Mouse (Mus musculus): ENCODE data around the gene Phf20. TPM values are rescaled to one million over a fixed set of nuclear protein-coding genes. Genes with fewer than 3 reads are reported as not detected.

Phf20 gene
- polyA plus RNA-seq, 1 experiment from 2014 or later, result 72.4 TPM

DNA sequence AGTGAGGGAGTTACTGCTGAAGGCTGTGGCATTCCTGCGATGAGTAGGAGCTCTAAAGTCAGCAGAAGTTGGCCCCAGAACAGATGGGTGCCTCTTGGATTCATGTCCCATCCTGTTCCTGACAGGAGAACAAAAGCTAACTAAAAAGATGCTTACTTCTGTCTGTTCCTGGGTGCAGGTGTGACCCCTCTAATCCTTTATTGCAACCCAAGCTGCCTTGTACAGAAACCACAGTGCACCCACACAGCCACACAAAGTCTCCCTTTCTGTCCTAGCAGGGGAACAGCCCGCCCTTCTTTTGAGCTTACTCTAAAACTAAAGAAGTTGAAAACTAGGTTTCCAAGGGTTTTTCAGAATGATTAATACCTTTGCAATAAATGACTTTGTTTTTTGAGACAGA, 92.0 kb downstream of the Phf20 start:
- no peak for ATAC-seq
- Histone ChIP-seq H3K9me3 (no peaks in the 10 kb centered on the region), H3K4me3 (replicated peaks) (no peak overlapping the region), H3K27me3 (replicated peaks) (no peaks in the 10 kb centered on the region), H3K36me3 (peaks cover 8% of the 10 kb centered on the region; the same call in 1 of the 2 replicates), H3K4me1 (replicated peaks) (no peaks in the 10 kb centered on the region), H3K4me2 (replicated peaks) (no peak overlapping the region), H3K27ac (no peak overlapping the region), H3K9ac (no peak overlapping the region)
- WGBS, result 87% methylated on average over 2 of the region's 2 CpGs

DNA sequence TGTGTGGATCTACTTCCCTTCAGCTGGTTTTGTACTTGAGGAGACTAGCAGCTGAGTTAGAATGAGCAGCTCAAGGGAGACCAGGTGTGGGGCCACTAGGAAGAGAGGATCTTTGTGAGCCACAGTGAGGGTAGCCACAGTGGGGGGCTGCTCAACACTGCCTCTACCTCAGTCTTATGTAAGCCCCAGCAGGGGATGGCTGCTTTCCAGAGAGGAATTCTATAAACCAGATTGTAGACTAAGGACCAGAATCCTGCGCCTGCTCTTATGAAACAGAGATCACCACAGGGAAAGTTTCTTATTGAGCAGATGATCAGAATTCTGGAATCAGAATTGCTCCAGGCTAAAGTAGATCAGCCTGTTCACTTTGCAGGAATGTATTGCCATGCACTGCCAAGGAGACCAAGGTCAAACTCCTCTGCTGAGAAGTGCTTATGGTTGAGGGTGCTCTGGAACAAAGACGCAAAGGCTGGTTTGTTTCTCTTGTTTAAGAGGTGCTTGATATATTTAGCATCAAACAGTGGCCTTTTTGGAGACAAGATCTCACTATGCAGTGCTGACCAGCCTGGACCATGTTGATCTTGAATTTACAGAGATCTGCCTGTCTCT, 93.4 kb downstream of the Phf20 start:
- Histone ChIP-seq H3K4me3 (replicated peaks) (no peak overlapping the region), H3K27ac (no peak overlapping the region), H3K4me1 (replicated peaks) (no peaks in the 10 kb centered on the region), H3K9ac (no peak overlapping the region), H3K27me3 (replicated peaks) (no peaks in the 10 kb centered on the region), H3K4me2 (replicated peaks) (no peak overlapping the region), H3K9me3 (no peaks in the 10 kb centered on the region), H3K36me3 (peaks cover 15% of the 10 kb centered on the region; the same call in 1 of the 2 replicates)
- no peak for ATAC-seq
- WGBS, result 92% methylated on average over 2 of the region's 2 CpGs

DNA sequence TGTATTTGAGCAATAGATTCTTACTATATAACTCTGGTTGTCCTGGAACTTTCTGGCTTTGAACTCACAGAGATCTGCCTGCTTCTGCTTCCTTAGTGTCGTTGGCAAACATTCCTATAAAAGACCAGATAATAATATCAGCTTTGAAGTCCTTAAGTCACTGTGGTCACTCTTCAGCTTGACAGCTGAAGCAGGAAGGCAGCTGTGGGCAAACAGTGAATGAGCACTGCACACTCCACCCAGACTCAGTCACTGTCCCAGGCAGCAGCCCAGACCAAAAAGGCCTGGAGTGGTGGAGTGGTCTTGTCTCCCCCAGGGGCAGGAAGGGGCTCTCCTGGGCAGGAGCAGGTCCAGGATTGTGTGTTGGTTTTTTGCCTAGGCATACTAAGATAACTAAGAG, 95.7 kb downstream of the Phf20 start:
- no peak for ATAC-seq
- WGBS, result 87% methylated on average over 1 of the region's 1 CpGs
- peaks cover 8% of the 10 kb centered on the region; the same call in 1 of the 2 replicates for H3K4me1 ChIP-seq (replicated peaks)
- H3K27me3 ChIP-seq (replicated peaks), result no peaks in the 10 kb centered on the region
- no peaks in the 10 kb centered on the region for H3K9me3 ChIP-seq
- no peak overlapping the region for H3K4me3 ChIP-seq (replicated peaks)
- H3K36me3 ChIP-seq, result peaks cover 15% of the 10 kb centered on the region
- H3K27ac ChIP-seq, result no peak overlapping the region
- no peak overlapping the region for H3K4me2 ChIP-seq (replicated peaks)
- no peak overlapping the region for H3K9ac ChIP-seq

DNA sequence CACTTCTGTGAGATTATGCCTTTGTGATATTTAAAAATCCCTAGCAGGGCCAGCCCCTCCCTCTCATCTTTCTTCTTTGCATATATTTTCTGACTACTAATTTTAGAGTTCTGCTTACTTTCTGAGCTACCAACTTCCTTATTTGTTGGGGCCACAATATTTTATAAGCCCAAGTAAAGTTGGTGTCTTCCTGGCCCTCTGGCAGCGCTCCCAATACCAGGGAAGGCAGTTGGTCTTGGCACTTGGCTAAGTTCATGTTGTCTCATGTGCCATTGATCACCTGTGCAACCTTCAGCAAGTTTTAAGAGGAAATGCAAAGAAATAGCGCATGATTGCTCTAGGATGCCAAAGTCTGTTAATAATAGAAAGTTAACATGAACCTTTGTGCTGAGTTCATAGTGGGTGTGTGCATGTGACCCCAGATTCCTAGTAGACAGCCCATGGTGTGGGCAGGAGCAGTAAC, 99.4 kb downstream of the Phf20 start:
- peak; percentile 72 for ATAC-seq
- H3K9me3 ChIP-seq, result no peaks in the 10 kb centered on the region
- no peak overlapping the region for H3K4me3 ChIP-seq (replicated peaks)
- peaks cover 9% of the 10 kb centered on the region for H3K36me3 ChIP-seq
- no peak overlapping the region for H3K4me2 ChIP-seq (replicated peaks)
- H3K4me1 ChIP-seq (replicated peaks), result peaks cover 19% of the 10 kb centered on the region
- H3K9ac ChIP-seq, result no peak overlapping the region
- WGBS, result 83% methylated on average over 2 of the region's 2 CpGs
- H3K27ac ChIP-seq, result 0 out of 2 replicates have a peak overlapping the region, but pooled peaks have one; percentile 7
- H3K27me3 ChIP-seq (replicated peaks), result no peaks in the 10 kb centered on the region

DNA sequence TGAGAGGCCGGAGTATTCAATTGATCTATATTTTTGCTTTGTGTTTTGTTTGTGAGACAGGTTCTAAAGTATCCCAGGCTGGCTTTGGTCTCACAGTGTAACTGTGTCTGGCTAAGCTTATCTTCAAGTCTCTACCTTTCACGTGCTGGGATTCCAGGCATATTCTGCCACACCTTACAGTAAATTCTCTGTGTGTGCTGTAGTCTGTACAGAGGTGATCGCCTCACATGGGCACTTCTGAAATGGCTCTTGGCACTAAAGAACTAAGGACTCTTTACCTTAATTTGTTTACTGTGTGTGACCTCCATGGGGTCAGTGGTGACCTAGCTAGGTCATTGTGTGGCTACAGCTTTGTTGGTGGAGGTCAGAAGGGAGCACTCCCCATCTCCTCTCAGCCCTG, 99.9 kb downstream of the Phf20 start:
- peaks cover 19% of the 10 kb centered on the region for H3K4me1 ChIP-seq (replicated peaks)
- peak; percentile 70 for ATAC-seq
- 0 out of 2 replicates have a peak overlapping the region, but pooled peaks have one; percentile 7 for H3K27ac ChIP-seq
- no peaks in the 10 kb centered on the region for H3K9me3 ChIP-seq
- WGBS, result 73% methylated on average over 3 of the region's 3 CpGs
- no peak overlapping the region for H3K4me2 ChIP-seq (replicated peaks)
- no peak overlapping the region for H3K4me3 ChIP-seq (replicated peaks)
- H3K36me3 ChIP-seq, result peaks cover 9% of the 10 kb centered on the region
- no peaks in the 10 kb centered on the region for H3K27me3 ChIP-seq (replicated peaks)
- no peak overlapping the region for H3K9ac ChIP-seq

DNA sequence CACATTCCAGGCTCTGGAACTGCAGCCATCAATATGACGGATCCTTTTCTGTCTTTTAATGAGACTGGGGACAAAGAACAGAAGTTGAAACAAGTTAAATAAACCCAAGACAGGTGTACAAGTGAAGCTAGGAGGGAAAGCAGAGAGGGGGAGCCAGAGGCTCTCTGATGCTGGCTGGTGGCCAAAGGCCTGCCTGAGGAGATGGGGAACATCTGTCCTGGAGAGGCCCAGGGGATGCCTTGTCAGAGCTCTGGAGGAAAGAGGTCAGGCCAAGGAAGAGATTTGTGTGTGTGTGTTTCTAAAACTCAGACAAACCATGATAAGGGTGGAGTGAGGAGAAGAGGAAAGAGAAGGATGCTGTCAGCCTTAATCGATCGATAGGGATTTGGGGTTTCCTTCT, 101.4 kb downstream of the Phf20 start:
- peaks cover 6% of the 10 kb centered on the region for H3K36me3 ChIP-seq
- ATAC-seq, result peak; percentile 71
- 0 out of 2 replicates have a peak overlapping the region, but pooled peaks have one; percentile 48 for H3K27ac ChIP-seq

DNA sequence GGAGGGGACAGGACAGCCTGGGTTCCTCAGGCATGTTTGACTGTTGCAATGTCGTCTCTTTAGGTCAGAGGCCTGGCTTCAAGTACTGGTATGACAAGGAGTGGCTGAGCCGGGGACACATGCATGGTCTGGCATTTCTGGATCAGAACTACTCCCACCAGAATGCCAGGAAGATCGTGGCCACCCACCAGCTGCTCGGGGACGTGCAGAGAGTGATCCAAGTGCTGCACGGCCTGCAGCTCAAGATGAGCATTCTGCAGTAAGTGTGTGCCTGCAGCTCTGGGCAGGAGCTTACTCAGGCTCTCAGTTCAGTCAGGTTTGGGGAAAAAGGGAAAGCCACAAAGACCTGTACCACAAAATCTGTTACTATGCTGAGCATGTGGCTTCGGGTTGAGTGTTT, 102.2 kb downstream of the Phf20 start:
- Histone ChIP-seq H3K36me3 (peaks cover 5% of the 10 kb centered on the region), H3K4me1 (replicated peaks) (peaks cover 19% of the 10 kb centered on the region), H3K27me3 (replicated peaks) (no peaks in the 10 kb centered on the region), H3K4me3 (replicated peaks) (no peak overlapping the region), H3K9me3 (no peaks in the 10 kb centered on the region), H3K9ac (no peak overlapping the region), H3K27ac (0 out of 2 replicates have a peak overlapping the region, but pooled peaks have one; percentile 48), H3K4me2 (replicated peaks) (no peak overlapping the region)
- no peak for ATAC-seq
- 73% methylated on average over 7 of the region's 7 CpGs for WGBS

More for the DNA sequence above, 101.4 kb downstream of the Phf20 start:
- no peaks in the 10 kb centered on the region for H3K27me3 ChIP-seq (replicated peaks)
- H3K4me1 ChIP-seq (replicated peaks), result peaks cover 19% of the 10 kb centered on the region
- H3K9ac ChIP-seq, result no peak overlapping the region
- H3K4me2 ChIP-seq (replicated peaks), result no peak overlapping the region
- no peak overlapping the region for H3K4me3 ChIP-seq (replicated peaks)
- WGBS, result 48% methylated on average over 3 of the region's 3 CpGs
- H3K9me3 ChIP-seq, result no peaks in the 10 kb centered on the region

DNA sequence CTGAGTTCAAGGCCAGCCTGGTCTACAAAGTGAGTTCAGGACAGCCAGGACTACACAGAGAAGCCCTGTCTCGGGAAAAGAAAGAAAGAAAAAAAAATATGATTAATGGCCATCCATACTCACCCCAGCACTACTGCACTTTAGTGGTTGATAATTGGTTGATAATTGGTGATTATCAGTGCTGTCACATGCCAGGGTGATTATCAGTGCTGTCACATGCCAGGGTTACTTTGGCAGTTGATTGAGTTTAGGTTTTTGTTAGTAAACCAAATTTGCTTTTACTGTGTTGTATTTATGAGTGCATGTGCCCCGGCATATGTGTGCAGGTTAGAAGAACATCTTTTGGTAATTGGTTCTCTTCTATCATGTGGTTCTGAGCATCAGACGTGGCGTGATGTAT, 105.8 kb downstream of the Phf20 start:
- peaks cover 3% of the 10 kb centered on the region; the same call in 1 of the 2 replicates for H3K36me3 ChIP-seq
- no peak overlapping the region for H3K27ac ChIP-seq
- H3K27me3 ChIP-seq (replicated peaks), result no peaks in the 10 kb centered on the region
- no peak overlapping the region for H3K9ac ChIP-seq
- no peak overlapping the region for H3K4me2 ChIP-seq (replicated peaks)
- H3K9me3 ChIP-seq, result no peaks in the 10 kb centered on the region
- no peak for ATAC-seq
- 82% methylated on average over 4 of the region's 4 CpGs for WGBS
- H3K4me1 ChIP-seq (replicated peaks), result peaks cover 11% of the 10 kb centered on the region; the same call in 1 of the 2 replicates
- no peak overlapping the region for H3K4me3 ChIP-seq (replicated peaks)

DNA sequence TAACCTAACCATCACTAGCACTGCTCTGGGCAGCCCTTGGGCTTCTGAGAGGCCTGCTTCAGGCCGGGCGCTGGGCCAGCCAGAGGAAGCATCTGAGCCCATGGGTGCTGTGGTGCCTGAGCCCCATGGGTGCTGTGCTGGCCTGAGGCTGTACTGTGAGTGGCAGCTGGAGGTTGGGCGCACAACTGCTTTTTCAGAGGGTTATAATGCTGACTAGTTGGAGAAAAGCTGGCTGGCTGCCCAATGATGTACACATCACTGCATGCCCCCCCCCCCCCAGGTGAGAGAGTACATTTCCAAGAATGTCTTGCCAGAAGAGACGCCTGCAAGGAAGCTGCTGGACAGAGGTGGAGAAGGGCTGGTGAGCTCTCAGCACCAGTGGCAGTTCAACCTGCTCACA, 108.1 kb downstream of the Phf20 start:
- Histone ChIP-seq H3K4me3 (replicated peaks) (no peak overlapping the region), H3K36me3 (peaks cover 3% of the 10 kb centered on the region; the same call in 1 of the 2 replicates), H3K4me1 (replicated peaks) (no peaks in the 10 kb centered on the region), H3K9ac (no peak overlapping the region), H3K4me2 (replicated peaks) (no peak overlapping the region), H3K27ac (no peak overlapping the region), H3K27me3 (replicated peaks) (no peaks in the 10 kb centered on the region), H3K9me3 (no peaks in the 10 kb centered on the region)
- 87% methylated on average over 4 of the region's 4 CpGs for WGBS
- ATAC-seq, result no peak

DNA sequence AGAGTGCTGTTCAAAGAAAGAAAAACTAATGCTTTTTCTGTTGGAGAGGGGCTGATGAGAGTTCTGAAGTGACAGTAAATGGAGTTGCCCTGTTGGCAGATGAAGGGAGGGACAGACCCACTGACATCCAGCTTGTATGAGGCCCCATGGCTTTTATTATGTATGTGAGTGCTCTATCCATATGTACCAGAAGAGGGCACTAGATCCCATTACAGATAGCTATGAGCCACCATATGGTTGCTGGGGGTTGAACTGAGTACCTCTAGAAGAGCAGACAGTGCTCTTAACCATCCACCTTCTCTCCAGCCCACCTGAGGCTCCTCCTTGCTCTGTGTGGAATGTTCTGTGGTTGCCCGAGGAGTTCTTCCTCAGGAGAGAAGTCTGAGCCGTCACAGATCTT, 109.6 kb downstream of the Phf20 start:
- Histone ChIP-seq H3K4me1 (replicated peaks) (no peaks in the 10 kb centered on the region; the same call in 1 of the 2 replicates), H3K4me3 (replicated peaks) (no peak overlapping the region), H3K4me2 (replicated peaks) (no peak overlapping the region), H3K36me3 (peaks cover 3% of the 10 kb centered on the region; the same call in 1 of the 2 replicates), H3K27ac (no peak overlapping the region), H3K27me3 (replicated peaks) (no peaks in the 10 kb centered on the region), H3K9ac (no peak overlapping the region), H3K9me3 (no peaks in the 10 kb centered on the region)
- peak; percentile 36; the same call in 1 of the 2 replicates for ATAC-seq
- WGBS, result 73% methylated on average over 2 of the region's 2 CpGs

DNA sequence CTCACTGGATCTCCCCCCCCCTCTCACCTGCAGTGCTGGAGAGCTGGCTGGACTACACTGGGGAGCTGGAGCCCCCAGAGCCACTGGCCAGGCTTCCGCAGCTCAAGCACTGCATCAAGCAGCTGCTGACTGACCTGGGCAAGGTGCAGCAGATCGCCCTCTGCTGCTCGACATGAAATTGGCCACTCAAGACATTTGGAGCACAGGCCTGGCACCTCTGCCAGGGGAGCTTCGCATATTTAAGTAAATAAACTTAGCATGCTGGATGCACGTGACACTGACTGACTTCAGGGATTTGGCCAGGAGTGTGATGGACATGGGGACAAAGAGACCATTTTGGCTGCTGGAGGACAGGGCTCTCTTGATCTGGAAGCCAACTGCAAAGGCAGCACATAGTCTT, 111.0 kb downstream of the Phf20 start:
- 59% methylated on average over 5 of the region's 5 CpGs for WGBS
- H3K4me2 ChIP-seq (replicated peaks), result no peak overlapping the region
- no peak overlapping the region for H3K4me3 ChIP-seq (replicated peaks)
- no peaks in the 10 kb centered on the region for H3K27me3 ChIP-seq (replicated peaks)
- ATAC-seq, result no peak
- no peak overlapping the region for H3K27ac ChIP-seq
- peaks cover 3% of the 10 kb centered on the region; the same call in 1 of the 2 replicates for H3K36me3 ChIP-seq
- H3K9ac ChIP-seq, result no peak overlapping the region
- no peaks in the 10 kb centered on the region for H3K9me3 ChIP-seq
- peaks cover 3% of the 10 kb centered on the region; the same call in 1 of the 2 replicates for H3K4me1 ChIP-seq (replicated peaks)

DNA sequence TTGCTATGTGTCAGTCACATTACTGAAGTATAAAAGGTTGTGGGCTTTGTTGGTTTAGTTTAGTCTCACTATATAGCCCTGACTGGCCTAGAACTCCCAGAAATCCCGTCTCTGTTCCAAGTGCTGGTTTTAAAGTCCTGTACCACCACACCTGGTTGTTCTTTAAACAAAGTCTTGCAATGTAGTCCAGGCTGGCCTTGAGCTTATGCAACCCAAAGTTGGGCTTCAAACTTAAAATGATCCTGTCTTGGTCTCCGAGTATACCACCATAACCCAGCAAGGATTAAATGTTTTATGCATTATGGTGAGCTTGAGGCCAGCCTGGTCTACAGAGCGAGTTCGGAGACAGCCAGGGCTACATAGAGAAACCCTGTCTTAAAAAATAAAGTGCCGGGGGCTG, 113.7 kb downstream of the Phf20 start:
- no peak overlapping the region for H3K9ac ChIP-seq
- no peaks in the 10 kb centered on the region for H3K36me3 ChIP-seq
- no peaks in the 10 kb centered on the region for H3K9me3 ChIP-seq
- ATAC-seq, result no peak
- peaks cover 3% of the 10 kb centered on the region; the same call in 1 of the 2 replicates for H3K4me1 ChIP-seq (replicated peaks)
- H3K4me2 ChIP-seq (replicated peaks), result no peak overlapping the region
- no peak overlapping the region for H3K4me3 ChIP-seq (replicated peaks)
- H3K27ac ChIP-seq, result no peak overlapping the region
- H3K27me3 ChIP-seq (replicated peaks), result no peaks in the 10 kb centered on the region
- WGBS, result 91% methylated on average over 5 of the region's 5 CpGs

DNA sequence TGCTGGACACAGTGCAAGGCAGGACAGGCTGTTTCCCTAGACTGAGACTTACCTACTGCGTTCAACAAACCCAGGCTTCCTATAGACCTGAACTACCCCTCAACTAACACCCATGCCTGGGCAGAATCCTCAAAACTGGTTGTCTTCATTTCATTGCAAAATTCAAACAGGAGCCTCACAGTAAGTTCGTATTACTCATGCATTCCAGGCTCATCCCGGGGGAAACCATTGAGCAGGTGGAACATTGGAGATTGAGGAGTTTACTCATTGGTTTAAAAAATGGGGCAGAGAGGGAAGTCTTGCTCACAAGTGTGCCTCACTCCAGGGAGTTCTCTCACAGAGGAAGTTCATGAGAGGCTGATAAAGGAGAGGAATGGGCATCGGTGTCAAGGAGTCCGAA, 114.2 kb downstream of the Phf20 start:
- peaks cover 3% of the 10 kb centered on the region; the same call in 1 of the 2 replicates for H3K4me1 ChIP-seq (replicated peaks)
- no peak overlapping the region for H3K4me2 ChIP-seq (replicated peaks)
- no peaks in the 10 kb centered on the region for H3K36me3 ChIP-seq
- H3K27me3 ChIP-seq (replicated peaks), result no peaks in the 10 kb centered on the region
- 91% methylated on average over 5 of the region's 5 CpGs for WGBS
- H3K4me3 ChIP-seq (replicated peaks), result no peak overlapping the region
- no peaks in the 10 kb centered on the region for H3K9me3 ChIP-seq
- no peak overlapping the region for H3K9ac ChIP-seq
- no peak overlapping the region for H3K27ac ChIP-seq
- no peak for ATAC-seq
